Mouse (Mus musculus) megakaryocyte, embryonic 14.5 days (primary cell): ENCODE measurements around the gene Wdpcp.

Experiments used
- FLI1 ChIP-seq: IDR thresholded peaks from 2 replicates; pipeline ENCODE4 v1.6.1; 2012; ENCODE audit warnings: low read length, inconsistent platforms, mixed read lengths
- GATA1 ChIP-seq: IDR thresholded peaks from 3 replicates; pipeline ENCODE4 v1.6.1; 2012; ENCODE audit warnings: mixed read lengths, low read length, inconsistent platforms, borderline replicate concordance

DNA sequence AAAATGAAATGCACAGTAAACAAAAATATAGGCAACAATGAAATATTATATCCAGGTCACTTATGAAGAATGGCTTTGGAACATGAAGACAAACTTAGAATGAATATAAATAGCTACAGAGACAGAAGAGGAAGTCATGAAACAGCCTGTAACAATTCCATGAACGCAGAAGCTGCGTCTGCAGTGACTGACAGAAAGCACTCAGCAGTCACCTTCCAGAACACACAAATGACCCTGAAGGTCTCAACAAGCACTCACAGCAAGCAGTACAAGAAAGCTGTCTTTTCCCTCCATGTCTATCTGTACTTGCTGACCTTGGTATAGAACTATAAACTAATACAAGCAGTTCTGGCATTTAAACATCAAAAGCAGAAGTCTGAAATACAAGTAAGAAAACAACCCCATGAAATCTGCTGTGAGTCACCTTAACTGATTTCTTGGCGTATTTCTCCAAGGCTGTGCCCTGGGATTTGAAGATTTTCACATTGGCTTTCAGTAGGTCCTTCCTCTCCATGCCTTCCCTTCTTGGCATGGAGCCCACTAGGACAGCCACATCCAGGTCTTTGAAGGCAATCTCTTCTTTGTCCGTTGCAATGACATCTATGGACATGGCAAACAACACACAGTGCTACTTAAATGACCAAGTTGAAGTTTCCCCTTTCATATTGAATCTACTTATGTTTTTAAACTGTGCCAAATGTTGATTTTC lies 8.3 kb upstream of the Wdpcp start:
- TF ChIP-seq GATA1: no peak
- TF ChIP-seq FLI1: no peak
